Mouse (Mus musculus) liver, embryonic 14.5 days (tissue): ENCODE data around the gene Rcor1. TPM values are rescaled to one million over a fixed set of nuclear protein-coding genes. Genes with fewer than 3 reads are reported as not detected.

ENCODE experiments used
- ATAC-seq: fragments of 200-750 bp; cut with Nextera tagmentation; 2 replicates; pipeline ENCODE4 v1.8.0; 2017; ENCODE audit warnings: moderate number of reproducible peaks, mild to moderate bottlenecking, moderate library complexity; ENCODE audit not compliant: insufficient read depth
- DNase-seq, 3 experiments: peaks; one replicate each; pipeline ENCODE4 v3.0.0-alpha.2; 2012 to 2013; ENCODE audit warnings: low read depth in 3 of 3, low spot score in 3 of 3
- H3K27ac ChIP-seq: fragments of 300-500 bp; sonication (generic); 2 replicates; pipeline ENCODE4 v1.5.1; 2014; ENCODE audit warnings: moderate library complexity, mild to moderate bottlenecking, control low read depth, inconsistent platforms
- H3K27me3 ChIP-seq: fragments of 300-500 bp; sonication (generic); 2 replicates; pipeline ENCODE4 v1.6.1; 2014; ENCODE audit warnings: mild to moderate bottlenecking, low read length, moderate library complexity; ENCODE audit not compliant: control insufficient read depth, insufficient read depth
- H3K36me3 ChIP-seq: fragments of 300-500 bp; sonication (generic); replicated peaks from 2 replicates; pipeline ENCODE4 v1.6.1; 2014; ENCODE audit warnings: low read depth; ENCODE audit not compliant: control insufficient read depth, insufficient read depth
- H3K4me1 ChIP-seq, 2 experiments: fragments of 200-500 bp in 1 of 2; fragments of 300-500 bp in 1 of 2; sonication (generic) in 1 of 2; replicated peaks; 2 replicates each; pipeline ENCODE4 v1.6.1; 2012 to 2014; ENCODE audit warnings: antibody characterized with exemption in 1 of 2, inconsistent platforms in 1 of 2, low read length in 1 of 2; ENCODE audit not compliant: control insufficient read depth in 2 of 2, insufficient read depth in 2 of 2
- H3K4me2 ChIP-seq: fragments of 300-500 bp; sonication (generic); 2 replicates; pipeline ENCODE4 v1.6.1; 2014; ENCODE audit warnings: low read depth, mild to moderate bottlenecking, control low read depth, moderate library complexity
- H3K4me3 ChIP-seq, 2 experiments: fragments of 200-500 bp in 1 of 2; fragments of 300-500 bp in 1 of 2; sonication (generic) in 1 of 2; 2 replicates each; pipeline ENCODE4 v1.5.1; 2012 to 2014; ENCODE audit warnings: low read depth in 2 of 2, low read length in 2 of 2, mild to moderate bottlenecking in 2 of 2, control low read depth in 1 of 2, inconsistent platforms in 1 of 2, moderate library complexity in 1 of 2; ENCODE audit not compliant: insufficient read depth in 1 of 2
- H3K9ac ChIP-seq: fragments of 300-500 bp; sonication (generic); replicated peaks from 2 replicates; pipeline ENCODE4 v1.6.1; 2014; ENCODE audit warnings: mild to moderate bottlenecking, control low read depth, moderate library complexity
- H3K9me3 ChIP-seq: fragments of 300-500 bp; sonication (generic); 2 replicates; pipeline ENCODE4 v1.6.1; 2016; ENCODE audit warnings: low read length, mixed read lengths; ENCODE audit not compliant: control insufficient read depth
- CTCF ChIP-seq: IDR thresholded peaks from 2 replicates; pipeline ENCODE4 v1.5.1; 2016; ENCODE audit warnings: antibody characterized with exemption, low read depth, control low read depth
- EP300 ChIP-seq: IDR thresholded peaks from 2 replicates; pipeline ENCODE4 v1.6.1; 2016; ENCODE audit warnings: antibody characterized with exemption, low read depth
- WGBS: fragments of 180-500 bp; shearing (Covaris S2); extraction: QIAGEN DNeasy Blood & Tissue Kit; methylation state at CpG from one replicate; pipeline ENCODE4 v1.1.7; 2014; ENCODE audit not compliant: insufficient replicate concordance; 5-methylcytosine and 5-hydroxymethylcytosine counted together
- polyA plus RNA-seq, 2 experiments: library from polyadenylated mRNA; depleted of rRNA in 1 of 2; stranded (reverse) in 1 of 2; unstranded in 1 of 2; fragments of >200 nt; fragmentation: Nextera tagmentation in 1 of 2; extraction: Ambion mirVana in 1 of 2; gene quantifications; 2 replicates each; pipeline versions ENCODE4 v1.2.1 to v1.2.3; 2012 to 2014

The Rcor1 gene
- polyA plus RNA-seq, 2 experiments, result 5.8 to 9.1 TPM

GRCm38 (mm10) chr12:111035182-111035824, 3.8 kb upstream of the Rcor1 start:
- 14% methylated on average over 12 of the region's 12 CpGs for WGBS
- peaks cover 32 to 36% of the 10 kb centered on the region in 2 experiments for H3K4me1 ChIP-seq
- no peaks in the 10 kb centered on the region for H3K9me3 ChIP-seq
- no peaks in the 10 kb centered on the region for H3K27me3 ChIP-seq
- no peak for ATAC-seq
- H3K4me3 ChIP-seq, result no peak overlapping the region
- no peak overlapping the region for H3K27ac ChIP-seq
- no peak overlapping the region; the same call in 1 of the 2 replicates for H3K9ac ChIP-seq
- no peaks in the 10 kb centered on the region for H3K36me3 ChIP-seq
- H3K4me2 ChIP-seq, result peak overlapping the region; percentile 31
- TF ChIP-seq EP300, result no peak
- TF ChIP-seq CTCF, result no peak
- peak in 2 of 3 experiments; percentile 55 to 59 for DNase-seq

GRCm38 (mm10) chr12:111036198-111036775, 2.9 kb upstream of the Rcor1 start:
- Histone ChIP-seq H3K27me3 (no peaks in the 10 kb centered on the region), H3K4me1 (peaks cover 34 to 38% of the 10 kb centered on the region in 2 experiments), H3K4me2 (no peak overlapping the region), H3K36me3 (no peaks in the 10 kb centered on the region), H3K27ac (peak overlapping the region; percentile 18; the same call in 1 of the 2 replicates), H3K9ac (no peak overlapping the region), H3K4me3 (no peak overlapping the region), H3K9me3 (no peaks in the 10 kb centered on the region)
- DNase-seq, result no peak
- ATAC-seq, result no peak
- TF ChIP-seq EP300, result no peak
- TF ChIP-seq CTCF, result no peak

DNA sequence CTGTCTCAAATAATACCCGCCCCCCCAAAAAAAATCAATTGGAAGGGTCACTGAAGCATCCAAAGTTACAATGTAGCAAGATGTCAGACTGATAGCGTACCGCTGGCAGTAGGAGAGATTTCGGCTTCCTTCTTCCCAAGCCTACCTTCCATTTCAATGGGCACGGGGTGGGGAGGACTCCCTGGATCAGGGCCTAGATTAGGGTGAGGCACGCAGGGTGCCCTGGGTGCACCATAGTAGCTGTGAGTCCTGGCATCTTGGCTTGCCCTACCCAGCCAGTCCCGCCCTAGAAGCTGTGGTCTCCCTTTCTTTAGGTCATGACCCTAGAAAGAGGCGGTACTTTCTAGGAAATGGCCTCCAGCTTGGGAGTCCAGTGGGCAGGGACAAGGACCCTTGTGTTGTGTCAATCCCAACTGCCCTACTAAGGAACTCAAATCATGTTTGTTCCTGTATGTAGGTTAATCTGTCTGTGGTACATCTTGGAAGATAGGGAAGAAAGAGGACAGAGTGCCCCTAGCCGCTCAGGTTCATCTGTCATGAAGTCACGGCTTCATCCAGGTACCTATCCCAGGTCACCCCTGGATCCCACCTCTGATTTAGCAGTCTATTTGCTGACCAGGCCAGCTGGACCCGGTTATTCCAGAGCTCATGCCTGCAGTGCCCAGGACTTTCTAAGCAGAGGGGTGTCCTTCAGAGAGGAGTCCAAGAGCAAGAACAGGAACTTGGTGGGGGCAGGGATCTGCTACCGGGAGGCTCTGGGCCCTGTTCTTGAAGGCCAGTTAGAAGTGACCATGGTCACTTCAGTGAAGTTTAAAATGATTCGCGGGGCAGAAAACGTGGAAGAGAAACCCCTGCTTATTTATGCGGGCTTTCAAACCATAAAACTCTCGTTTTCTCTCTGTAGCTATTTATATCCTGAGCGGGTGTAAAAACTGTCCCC, 1.6 kb upstream of the Rcor1 start:
- Histone ChIP-seq H3K36me3 (no peaks in the 10 kb centered on the region; the same call in 1 of the 2 replicates), H3K9ac (peak overlapping the region; percentile 86), H3K27ac (peak overlapping the region; percentile 86), H3K4me2 (peak overlapping the region; percentile 76), H3K9me3 (no peaks in the 10 kb centered on the region), H3K4me1 (peaks cover 31 to 36% of the 10 kb centered on the region in 2 experiments), H3K27me3 (no peaks in the 10 kb centered on the region), H3K4me3 (peak overlapping the region in 1 of 2 experiments; percentile 98; a peak in 2 of 4 replicates)
- TF ChIP-seq CTCF, result no peak
- no peak for TF ChIP-seq EP300
- ATAC-seq (no peak), DNase-seq (no peak)
- 39% methylated on average over 18 of the region's 18 CpGs for WGBS

- ATAC-seq (peak; percentile 38), DNase-seq (peak in 2 of 3 experiments; percentile 52 to 58)
- Histone ChIP-seq H3K9ac (peak overlapping the region; percentile 86), H3K9me3 (no peaks in the 10 kb centered on the region), H3K4me2 (peak overlapping the region; percentile 76), H3K27me3 (no peaks in the 10 kb centered on the region), H3K4me1 (peaks cover 29 to 31% of the 10 kb centered on the region in 2 experiments), H3K27ac (peak overlapping the region; percentile 86), H3K4me3 (peak overlapping the region; percentile 65 to 98), H3K36me3 (no peaks in the 10 kb centered on the region; the same call in 1 of the 2 replicates)
- TF ChIP-seq EP300 (no peak; the same call in 1 of the 2 replicates), CTCF (0 out of 2 replicates have a peak, but pooled peaks have one; percentile 2)
- WGBS, result under 1% methylated on average over 54 of the region's 54 CpGs
Observed at GRCm38 (mm10) chr12:111038231-111038975, 748 bp upstream of the Rcor1 start.
